Mouse (Mus musculus) left cerebral cortex, adult 8-10 months (tissue): ENCODE data around the gene BC005561. TPM values are rescaled to one million over a fixed set of nuclear protein-coding genes. Genes with fewer than 3 reads are reported as not detected.

Experiments
- total RNA-seq, 4 experiments: library from RNA; stranded (reverse); gene quantifications; 2 replicates each; pipeline ENCODE4 v1.2.4; 2022

The BC005561 gene
- total RNA-seq, 4 experiments from 2014 or later, result 11.5 to 13.3 (median 12.4) TPM

Other genes with a start within 250 kb of the BC005561 start
- gene Ibsp, start 209.2 kb upstream of the BC005561 start, total RNA-seq, result under 1 TPM in 2 of 4 experiments, not detected in 2; 0.16 to 0.23 TPM
- gene Mepe, start 183.0 kb upstream of the BC005561 start, total RNA-seq, result not detected
- 10 to 100 TPM; 13.9 to 18.3 (median 15.7) TPM for gene Spp1, start 73.2 kb upstream of the BC005561 start, total RNA-seq
- 10 to 100 TPM; 26.2 to 29.1 (median 28.6) TPM for gene Pkd2, start 48.9 kb upstream of the BC005561 start, total RNA-seq